ENCODE assay signal across 16 mouse cellular contexts in the genomic region with DNA sequence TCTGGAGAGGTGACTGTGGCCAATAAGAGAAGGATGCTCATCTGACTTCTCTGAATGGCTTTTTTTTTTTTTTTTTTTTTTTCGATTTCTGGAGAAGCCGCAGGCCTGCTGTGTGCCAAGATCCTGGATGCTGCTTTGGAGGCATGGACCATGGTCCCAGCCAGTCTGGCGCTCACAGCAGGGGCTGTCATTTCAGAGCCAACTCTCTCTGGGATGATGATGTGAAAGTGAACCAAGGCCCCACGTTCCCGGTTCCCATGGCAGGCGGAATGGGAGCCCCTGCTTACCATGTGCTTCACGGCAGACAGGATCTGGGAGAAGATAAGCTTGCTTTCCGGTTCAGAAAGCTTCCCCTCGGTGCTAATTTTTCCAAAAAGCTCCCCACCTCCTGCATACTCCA. TPM values are rescaled to one million over a fixed set of nuclear protein-coding genes. Genes with fewer than 3 reads are reported as not detected.
DNase-seq lines count a peak whose midpoint lies in the region; ATAC-seq and TF ChIP-seq lines count a peak whose summit lies in the region.
"Had no signal": no experiment of that assay in that cellular context is flagged by ENCODE, and none has a peak within 500 bp of the region (broad histone marks: within the 10 kb centered on the region; RNA-seq: fewer than 3 reads in every experiment).

No protein-coding gene starts in this region.

- no peak for TF ChIP-seq CTCF in midbrain, postnatal 0 days (IDR thresholded peaks at IDR 0.05)
- TF ChIP-seq CTCF in layer of hippocampus, adult 2 months (conservative IDR thresholded peaks at IDR 0.05) = no peak

- peak; percentile 49 for ATAC-seq in forebrain, embryonic 15.5 days (replicated peaks)
- peak; percentile 24; the same call in 1 of the 2 replicates for ATAC-seq in midbrain, postnatal 0 days (ENCODE audit: low FRiP score)
- no peak for ATAC-seq in midbrain, embryonic 14.5 days (ENCODE audit: low FRiP score, low TSS enrichment)
- ATAC-seq in activated CD4-positive, CD25-positive, alpha-beta regulatory T cell, adult 4 months = no peak
- ATAC-seq: intestine, embryonic 15.5 days had no signal

- no peaks in the 10 kb centered on the region for H3K9me3 ChIP-seq in forebrain, embryonic 15.5 days
- no peaks in the 10 kb centered on the region for H3K9me3 ChIP-seq in forebrain, embryonic 10.5 days
- H3K9me3 ChIP-seq in midbrain, postnatal 0 days (ENCODE audit: low read length) = no peaks in the 10 kb centered on the region
- no peaks in the 10 kb centered on the region for H3K9me3 ChIP-seq in midbrain, embryonic 14.5 days (ENCODE audit: control insufficient read depth, low read length)
- H3K9me3 ChIP-seq: intestine, embryonic 15.5 days; kidney, embryonic 15.5 days; neural tube, embryonic 15.5 days; stomach, embryonic 15.5 days had no signal

- peaks cover 30% of the 10 kb centered on the region for H3K36me3 ChIP-seq in forebrain, embryonic 15.5 days
- H3K36me3 ChIP-seq in forebrain, embryonic 10.5 days (replicated peaks) = peaks cover 38% of the 10 kb centered on the region
- peaks cover 31% of the 10 kb centered on the region for H3K36me3 ChIP-seq in midbrain, postnatal 0 days (ENCODE audit: insufficient read depth, low read length)
- H3K36me3 ChIP-seq in midbrain, embryonic 14.5 days (ENCODE audit: control insufficient read depth, insufficient read depth, low read length) = peaks cover 42% of the 10 kb centered on the region
- H3K36me3 ChIP-seq: stomach, embryonic 15.5 days had no signal

- H3K4me1 ChIP-seq in forebrain, embryonic 15.5 days = no peaks in the 10 kb centered on the region
- no peaks in the 10 kb centered on the region for H3K4me1 ChIP-seq in forebrain, embryonic 10.5 days
- H3K4me1 ChIP-seq in midbrain, postnatal 0 days (ENCODE audit: insufficient read depth, low read length) = no peaks in the 10 kb centered on the region
- H3K4me1 ChIP-seq in midbrain, embryonic 14.5 days (ENCODE audit: control insufficient read depth, insufficient read depth, low read length) = no peaks in the 10 kb centered on the region
- H3K4me1 ChIP-seq: intestine, embryonic 15.5 days; kidney, embryonic 15.5 days; neural tube, embryonic 15.5 days; stomach, embryonic 15.5 days had no signal

- WGBS in forebrain, embryonic 15.5 days = 69% methylated on average over 9 of the region's 9 CpGs
- WGBS in forebrain, embryonic 10.5 days = 80% methylated on average over 9 of the region's 9 CpGs
- WGBS in midbrain, postnatal 0 days = 70% methylated on average over 9 of the region's 9 CpGs
- 74% methylated on average over 9 of the region's 9 CpGs for WGBS in midbrain, embryonic 14.5 days

- DNase-seq in forebrain, embryonic 10.5 days (ENCODE audit: extremely low spot score, low spot score) = no peak
- peak; percentile 45 for DNase-seq in midbrain, postnatal 0 days (ENCODE audit: low spot score)
- DNase-seq in midbrain, embryonic 14.5 days = no peak
- peak; percentile 70 for DNase-seq in cerebellum, adult 9-11 months
- DNase-seq in layer of hippocampus, adult 2 months (ENCODE audit: low spot score in 2 of 2) = no peak
- no peak for DNase-seq in lung, adult 18-20 months
- DNase-seq: adrenal gland, postnatal 36 days; gastrocnemius, postnatal 36 days; liver had no signal

- H3K4me2 ChIP-seq in forebrain, embryonic 15.5 days (replicated peaks) = no peak overlapping the region
- no peak overlapping the region for H3K4me2 ChIP-seq in midbrain, postnatal 0 days (ENCODE audit: low read depth, low read length, poor library complexity, severe bottlenecking)
- H3K4me2 ChIP-seq in midbrain, embryonic 14.5 days (ENCODE audit: low read length) = no peak overlapping the region
- H3K4me2 ChIP-seq: heart, embryonic 11.5 days; intestine, embryonic 15.5 days; kidney, embryonic 15.5 days; neural tube, embryonic 15.5 days; stomach, embryonic 15.5 days had no signal

- H3K27me3 ChIP-seq in forebrain, embryonic 15.5 days = no peaks in the 10 kb centered on the region
- no peaks in the 10 kb centered on the region for H3K27me3 ChIP-seq in forebrain, embryonic 10.5 days (ENCODE audit: poor library complexity, severe bottlenecking)
- no peaks in the 10 kb centered on the region for H3K27me3 ChIP-seq in midbrain, postnatal 0 days (ENCODE audit: insufficient read depth, low read length)
- no peaks in the 10 kb centered on the region for H3K27me3 ChIP-seq in midbrain, embryonic 14.5 days (ENCODE audit: control insufficient read depth, insufficient read depth, low read length)
- H3K27me3 ChIP-seq: intestine, embryonic 15.5 days; kidney, embryonic 15.5 days; neural tube, embryonic 15.5 days; stomach, embryonic 15.5 days had no signal

- H3K4me3 ChIP-seq in forebrain, embryonic 15.5 days = no peak overlapping the region
- H3K4me3 ChIP-seq in forebrain, embryonic 10.5 days = no peak overlapping the region
- no peak overlapping the region for H3K4me3 ChIP-seq in midbrain, postnatal 0 days (ENCODE audit: low read depth, low read length)
- no peak overlapping the region for H3K4me3 ChIP-seq in midbrain, embryonic 14.5 days (replicated peaks; ENCODE audit: low read depth, low read length)
- no peak overlapping the region for H3K4me3 ChIP-seq in layer of hippocampus, adult 2 months
- H3K4me3 ChIP-seq: intestine, embryonic 15.5 days; kidney, embryonic 15.5 days; neural tube, embryonic 15.5 days; stomach, embryonic 15.5 days had no signal

- no peak overlapping the region for H3K27ac ChIP-seq in forebrain, embryonic 15.5 days (replicated peaks)
- H3K27ac ChIP-seq in forebrain, embryonic 10.5 days = no peak overlapping the region
- H3K27ac ChIP-seq in midbrain, postnatal 0 days (ENCODE audit: low read depth, low read length) = no peak overlapping the region
- no peak overlapping the region for H3K27ac ChIP-seq in midbrain, embryonic 14.5 days (replicated peaks; ENCODE audit: low read depth, low read length)
- no peak overlapping the region for H3K27ac ChIP-seq in layer of hippocampus, adult 2 months
- H3K27ac ChIP-seq: intestine, embryonic 15.5 days; kidney, embryonic 15.5 days; neural tube, embryonic 15.5 days; stomach, embryonic 15.5 days had no signal

- H3K9ac ChIP-seq in forebrain, embryonic 15.5 days (replicated peaks) = no peak overlapping the region
- no peak overlapping the region for H3K9ac ChIP-seq in midbrain, postnatal 0 days (replicated peaks; ENCODE audit: low read length, poor library complexity, severe bottlenecking)
- no peak overlapping the region for H3K9ac ChIP-seq in midbrain, embryonic 14.5 days (replicated peaks; ENCODE audit: low read length)
- H3K9ac ChIP-seq: intestine, embryonic 15.5 days; kidney, embryonic 15.5 days; neural tube, embryonic 15.5 days; stomach, embryonic 15.5 days had no signal

RNA-seq across cellular contexts. Expression of gene Hmgcs1, which starts 23.6 kb away (rescaled TPM):
- 367 and 395 TPM in 2 replicates for polyA plus RNA-seq in forebrain, embryonic 15.5 days (2015; fragmentation: Nextera tagmentation; extraction: Ambion mirVana)
- 340 and 341 TPM in 2 replicates for polyA plus RNA-seq in forebrain, embryonic 10.5 days (2016; fragmentation: Nextera tagmentation; extraction: Ambion mirVana)
- 291 and 374 TPM in 2 replicates for total RNA-seq in midbrain, postnatal 0 days (2014; rRNA removed)
- 416 and 428 TPM in 2 replicates for polyA plus RNA-seq in midbrain, postnatal 0 days (2015; fragmentation: Nextera tagmentation; extraction: Ambion mirVana)
- polyA plus RNA-seq in midbrain, embryonic 14.5 days (2014; fragmentation: Nextera tagmentation; extraction: Ambion mirVana) = 432 and 511 TPM in 2 replicates
- polyA plus RNA-seq in activated CD4-positive, CD25-positive, alpha-beta regulatory T cell, adult 4 months (2017; shearing (Covaris generic)) = 10 to 100 TPM; 51.0 to 58.3 TPM
- total RNA-seq in layer of hippocampus, adult 2 months (2021) = 100 to 1,000 TPM; 192 to 193 TPM

RNA-seq across cellular contexts. Expression of gene Nim1k, which starts 41.9 kb away (rescaled TPM):
- polyA plus RNA-seq in forebrain, embryonic 15.5 days (2015; fragmentation: Nextera tagmentation; extraction: Ambion mirVana) = 6.8 and 7.3 TPM in 2 replicates
- 3.3 and 3.5 TPM in 2 replicates for polyA plus RNA-seq in forebrain, embryonic 10.5 days (2016; fragmentation: Nextera tagmentation; extraction: Ambion mirVana)
- 9.5 and 10.3 TPM in 2 replicates for total RNA-seq in midbrain, postnatal 0 days (2014; rRNA removed)
- polyA plus RNA-seq in midbrain, postnatal 0 days (2015; fragmentation: Nextera tagmentation; extraction: Ambion mirVana) = 8.6 and 8.7 TPM in 2 replicates
- 3.8 and 4.4 TPM in 2 replicates for polyA plus RNA-seq in midbrain, embryonic 14.5 days (2014; fragmentation: Nextera tagmentation; extraction: Ambion mirVana)
- polyA plus RNA-seq in activated CD4-positive, CD25-positive, alpha-beta regulatory T cell, adult 4 months (2017; shearing (Covaris generic)) = 1 to 10 TPM in 1 of 2 experiments, under 1 TPM in 1; 0.62 to 1.1 TPM
- 10 to 100 TPM; 13.1 to 14.0 TPM for total RNA-seq in layer of hippocampus, adult 2 months (2021)

Comparison
In these comparisons a context has a peak if more than half of its experiments do, and no peak if none do; other contexts are left out.
1. ATAC-seq: peak in forebrain, embryonic 15.5 days (single experiment) and midbrain, postnatal 0 days (single experiment); none in midbrain, embryonic 14.5 days (single experiment) and activated CD4-positive, CD25-positive, alpha-beta regulatory T cell, adult 4 months (single experiment).
2. DNase-seq: peak in midbrain, postnatal 0 days (single experiment) and cerebellum, adult 9-11 months (single experiment); none in forebrain, embryonic 10.5 days (single experiment), midbrain, embryonic 14.5 days (single experiment), layer of hippocampus, adult 2 months (0 of 2) and lung, adult 18-20 months (0 of 2).